Mouse (Mus musculus): ENCODE results near the gene Tra2a.
A peak's percentile ranks its signal among the peaks of the same experiment; 100 is the strongest.

- TF ChIP-seq CTCF (IDR thresholded peaks at IDR 0.05; ENCODE audit: low read depth, low read length): 0 out of 2 replicates have a peak, but pooled peaks have one; percentile 13
- no peak for TF ChIP-seq TAL1 (conservative IDR thresholded peaks at IDR 0.05; ENCODE audit: low read depth, low read length)
Measured at GRCm38 (mm10) chr6:49228126-49228679, 35.6 kb downstream of the Tra2a start.
